Mouse (Mus musculus): ENCODE measurements at regions not wholly inside any gene's neighbourhood (a gene's known extent, or its start where the extent isn't known, plus 50 kb on each side); places are given as distances from the start of the nearest gene placed in this dataset.

GRCm38 (mm10) chr2:70901479-70901878 is 76.0 kb upstream of the Tlk1 start:
- TF ChIP-seq POLR2A (IDR thresholded peaks at IDR 0.05; ENCODE audit: control insufficient read depth in 1 of 2, insufficient read depth in 1 of 2, low read depth in 1 of 2, low read length in 2 of 2, poor library complexity in 1 of 2): no peak
- no peak for TF ChIP-seq CTCF (IDR thresholded peaks at IDR 0.05 in 2 of 3, conservative IDR thresholded peaks at IDR 0.05 in 1 of 3; ENCODE audit: control insufficient read depth in 1 of 3, insufficient read depth in 1 of 3, low read depth in 2 of 3, low read length in 3 of 3, poor library complexity in 1 of 3, severe bottlenecking in 1 of 3)
- no peak for TF ChIP-seq GATA1 (IDR thresholded peaks at IDR 0.05; ENCODE audit: low read depth, low read length)
- TF ChIP-seq USF2 (IDR thresholded peaks at IDR 0.05; ENCODE audit: borderline replicate concordance in 1 of 2, insufficient read depth in 1 of 2, low read depth in 1 of 2, low read length in 2 of 2): no peak
- no peak for TF ChIP-seq EP300 (IDR thresholded peaks at IDR 0.05; ENCODE audit: low read depth in 1 of 2, low read length in 2 of 2)
- TF ChIP-seq BHLHE40 (IDR thresholded peaks at IDR 0.05; ENCODE audit: borderline replicate concordance, low read depth, low read length): no peak
- no peak for TF ChIP-seq ZC3H11A (IDR thresholded peaks at IDR 0.05; ENCODE audit: low read depth, low read length)
- no peak for TF ChIP-seq ZKSCAN1 (IDR thresholded peaks at IDR 0.05; ENCODE audit: low read depth, low read length)
- TF ChIP-seq ELF1 (IDR thresholded peaks at IDR 0.05; ENCODE audit: low read depth, low read length): no peak
- TF ChIP-seq GABPA (IDR thresholded peaks at IDR 0.05; ENCODE audit: low read depth, low read length): no peak
- no peak for TF ChIP-seq ZNF384 (IDR thresholded peaks at IDR 0.05; ENCODE audit: low read depth, low read length)
- TF ChIP-seq TCF12 (IDR thresholded peaks at IDR 0.05; ENCODE audit: low read depth, low read length): no peak
- TF ChIP-seq MXI1 (IDR thresholded peaks at IDR 0.05; ENCODE audit: low read depth, low read length): no peak
- TF ChIP-seq MYB (IDR thresholded peaks at IDR 0.05; ENCODE audit: low read depth, low read length): no peak
